Mouse (Mus musculus): ENCODE measurements at regions not wholly inside any gene's neighbourhood (a gene's known extent, or its start where the extent isn't known, plus 50 kb on each side); places are given as distances from the start of the nearest gene placed in this dataset.
"Not testable (repeated sequence)": the region's sequence is repeated elsewhere in the genome, so short reads cannot be mapped to it uniquely, and the experiment has no call there.

DNA sequence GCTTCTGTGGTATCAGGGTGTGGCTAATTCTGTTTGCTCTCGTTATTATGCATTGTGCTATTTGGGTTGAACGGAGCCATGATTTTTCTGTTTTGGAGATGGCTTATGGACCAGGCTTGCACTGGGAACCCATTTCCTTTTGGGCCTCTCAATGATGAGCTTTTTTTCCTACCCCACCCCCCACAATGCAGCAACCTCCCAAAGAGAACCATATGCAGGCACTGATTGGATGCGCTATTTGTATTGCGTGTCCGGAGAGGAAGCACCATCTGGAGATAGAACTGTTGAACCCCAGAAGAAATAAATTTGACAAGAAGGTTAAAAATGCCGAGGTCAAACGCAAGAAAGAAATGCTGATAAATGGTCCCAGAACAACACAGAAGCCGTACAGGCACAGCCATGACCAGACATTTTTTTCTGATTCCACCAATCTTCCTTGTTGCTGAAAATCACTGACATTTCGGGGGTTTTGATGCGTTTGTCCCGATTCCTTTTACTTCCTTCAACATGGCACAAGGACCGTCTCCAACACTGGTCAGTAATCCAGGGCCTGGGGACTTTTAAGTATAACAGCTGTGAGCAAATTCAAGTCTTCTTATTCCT, 85.3 kb upstream of the Cpsf6 start:
- no peak for DNase-seq (ENCODE audit: inconsistent age in 2 of 2, low spot score in 1 of 2)

DNA sequence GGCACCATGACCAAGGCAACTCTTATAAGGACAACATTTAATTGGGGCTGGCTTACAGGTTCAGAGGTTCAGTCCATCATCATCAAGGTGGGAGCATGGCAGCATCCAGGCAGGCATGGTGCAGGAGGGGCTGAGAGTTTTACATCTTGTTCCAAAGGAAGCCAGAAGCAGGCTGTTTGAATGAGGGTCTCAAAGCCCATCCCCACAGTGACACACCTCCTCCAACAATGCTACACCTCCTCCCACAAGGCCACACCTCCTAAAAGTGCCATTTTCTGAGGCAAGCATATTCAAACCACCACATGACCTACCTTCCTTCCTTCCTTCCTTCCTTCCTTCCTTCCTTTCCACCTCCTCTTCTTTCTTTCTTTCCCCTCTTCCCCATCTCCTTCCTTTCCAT, 84.5 kb upstream of the Cpsf6 start:
- not testable (repeated sequence) for DNase-seq (ENCODE audit: inconsistent age in 2 of 2, low spot score in 1 of 2)

DNA sequence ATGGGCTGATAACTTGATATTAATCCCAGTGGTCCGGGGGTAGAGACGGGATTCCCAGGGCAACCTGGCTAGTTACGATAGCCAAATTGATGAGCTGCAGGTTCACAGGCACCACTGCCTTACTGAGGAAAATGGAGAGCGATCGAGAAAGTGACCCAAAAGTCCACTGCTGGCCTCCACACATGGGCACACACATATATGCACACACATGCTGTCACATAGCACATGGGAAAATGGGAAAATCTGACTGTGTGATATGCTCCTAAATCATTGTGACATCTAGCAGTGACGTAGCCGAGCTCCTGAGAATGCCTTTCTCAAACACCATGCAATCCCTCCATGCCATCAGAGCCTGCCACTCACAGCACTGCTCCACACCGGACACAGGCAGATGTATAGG, 83.8 kb upstream of the Cpsf6 start:
- DNase-seq (ENCODE audit: inconsistent age in 2 of 2, low spot score in 1 of 2), result no peak

DNA sequence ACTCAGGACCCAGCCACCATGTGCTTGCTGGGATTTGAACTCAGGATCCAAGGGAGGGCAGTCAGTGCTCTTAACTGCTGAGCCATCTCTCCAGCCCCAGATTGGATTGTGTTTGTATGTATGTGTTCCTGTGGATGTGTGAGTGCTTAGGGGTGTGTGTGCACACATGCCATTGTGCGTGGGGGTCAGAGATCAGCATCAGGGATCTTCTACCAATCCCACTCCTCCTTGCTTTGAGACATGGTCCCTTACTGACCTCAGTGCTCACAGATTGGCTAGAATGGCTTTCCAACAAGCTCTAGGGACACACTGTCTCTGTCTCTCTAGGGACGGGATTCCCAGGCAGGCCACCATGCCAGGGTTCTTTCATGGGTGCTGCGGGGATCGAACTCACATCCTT, 83.1 kb upstream of the Cpsf6 start:
- DNase-seq (ENCODE audit: inconsistent age in 2 of 2, low spot score in 1 of 2), result no peak

DNA sequence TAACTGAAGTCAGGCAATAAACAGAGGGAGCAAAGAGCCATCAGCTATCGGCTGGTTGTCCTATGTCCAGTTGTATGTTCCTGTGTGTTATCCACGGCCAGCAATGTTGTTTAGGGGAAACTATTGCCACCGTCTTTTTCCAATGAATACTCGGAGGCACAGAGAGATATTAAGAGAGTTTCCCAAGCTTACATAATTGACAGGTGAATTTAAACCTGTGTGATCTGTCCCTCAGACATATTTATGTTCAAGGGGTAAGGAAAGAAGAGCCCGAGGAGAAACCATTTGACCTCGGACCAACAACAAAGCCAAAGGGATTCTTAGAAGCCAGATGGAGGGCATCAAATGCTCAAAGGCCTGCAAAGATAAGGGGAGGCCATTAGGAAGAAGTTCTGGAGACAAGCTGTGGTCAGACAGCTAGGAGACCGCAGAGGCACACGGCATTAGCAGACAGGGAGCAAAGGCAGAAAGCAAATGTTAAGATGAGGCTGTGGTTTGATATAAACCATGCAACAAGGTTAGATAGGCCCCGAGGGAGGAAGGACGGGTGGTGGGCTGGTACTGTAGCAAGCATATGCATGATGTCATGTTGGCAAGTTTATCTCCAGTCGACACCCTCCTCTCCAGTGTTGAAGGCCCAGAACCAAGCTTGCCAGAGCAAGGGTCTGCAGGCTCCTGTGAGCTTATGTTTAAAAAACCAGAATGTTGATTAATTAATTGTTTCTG, 82.1 kb upstream of the Cpsf6 start:
- no peak for DNase-seq (ENCODE audit: inconsistent age in 2 of 2, low spot score in 1 of 2)

DNA sequence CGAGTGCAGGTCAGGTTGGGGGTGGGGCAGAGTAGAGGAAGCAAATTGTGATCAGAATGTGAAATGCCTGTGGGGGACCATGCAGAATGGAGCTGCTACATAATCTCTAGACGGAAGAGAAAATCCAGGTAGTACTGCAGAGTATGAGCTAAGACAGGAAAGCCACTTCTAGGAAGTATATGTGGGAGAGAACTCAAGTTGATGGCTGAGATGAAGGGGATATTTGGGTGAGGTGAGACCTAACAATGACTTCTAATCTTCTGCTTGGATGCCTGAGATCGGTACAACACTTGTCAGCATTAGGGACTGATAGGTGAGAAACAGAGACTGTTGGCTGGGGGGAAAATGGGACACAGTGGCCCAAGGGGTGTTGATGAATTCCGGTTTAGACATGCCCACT, 81.4 kb upstream of the Cpsf6 start:
- no peak for DNase-seq (ENCODE audit: inconsistent age in 2 of 2, low spot score in 1 of 2)

GRCm38 (mm10) chr10:117460366-117460730, 80.5 kb upstream of the Cpsf6 start:
- no peak for DNase-seq (ENCODE audit: inconsistent age in 2 of 2, low spot score in 1 of 2)

DNA sequence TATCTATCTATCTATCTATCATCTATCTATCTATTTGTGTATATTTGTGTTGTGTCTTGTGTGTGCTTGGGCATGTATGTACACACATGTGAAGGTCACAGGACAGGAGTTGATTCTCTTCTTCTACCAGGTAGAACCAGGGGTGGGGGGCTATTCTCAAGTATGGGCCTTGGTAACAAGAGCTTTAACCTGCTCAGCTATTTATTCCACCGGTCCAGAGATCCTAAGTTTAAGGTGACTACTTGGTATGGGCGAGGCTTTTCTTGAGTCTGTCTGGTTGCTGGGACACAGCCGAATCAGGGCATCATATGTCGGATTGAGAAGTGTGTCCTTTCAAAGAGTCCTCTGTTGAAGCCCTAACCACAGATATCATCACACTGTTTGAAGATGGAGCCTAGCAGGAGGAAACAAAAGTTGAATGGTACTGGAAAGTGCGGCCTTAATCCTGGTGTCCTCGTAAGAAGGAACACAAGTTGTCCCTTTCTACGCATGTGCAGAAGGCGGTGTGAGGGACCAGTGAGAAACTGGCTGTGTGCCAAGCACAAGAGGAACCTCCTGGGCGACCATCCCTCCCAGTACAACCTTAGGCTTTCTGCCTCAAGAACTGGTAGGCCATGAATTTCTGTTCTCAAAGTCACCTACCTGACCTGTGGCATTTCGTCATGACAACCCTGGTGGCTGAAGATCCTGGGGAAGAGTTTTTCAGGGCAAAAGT, 80.0 kb upstream of the Cpsf6 start:
- DNase-seq (ENCODE audit: inconsistent age in 2 of 2, low spot score in 1 of 2), result no peak

GRCm38 (mm10) chr10:117459041-117459475, 79.2 kb upstream of the Cpsf6 start:
- no peak for DNase-seq (ENCODE audit: inconsistent age in 2 of 2, low spot score in 1 of 2)

DNA sequence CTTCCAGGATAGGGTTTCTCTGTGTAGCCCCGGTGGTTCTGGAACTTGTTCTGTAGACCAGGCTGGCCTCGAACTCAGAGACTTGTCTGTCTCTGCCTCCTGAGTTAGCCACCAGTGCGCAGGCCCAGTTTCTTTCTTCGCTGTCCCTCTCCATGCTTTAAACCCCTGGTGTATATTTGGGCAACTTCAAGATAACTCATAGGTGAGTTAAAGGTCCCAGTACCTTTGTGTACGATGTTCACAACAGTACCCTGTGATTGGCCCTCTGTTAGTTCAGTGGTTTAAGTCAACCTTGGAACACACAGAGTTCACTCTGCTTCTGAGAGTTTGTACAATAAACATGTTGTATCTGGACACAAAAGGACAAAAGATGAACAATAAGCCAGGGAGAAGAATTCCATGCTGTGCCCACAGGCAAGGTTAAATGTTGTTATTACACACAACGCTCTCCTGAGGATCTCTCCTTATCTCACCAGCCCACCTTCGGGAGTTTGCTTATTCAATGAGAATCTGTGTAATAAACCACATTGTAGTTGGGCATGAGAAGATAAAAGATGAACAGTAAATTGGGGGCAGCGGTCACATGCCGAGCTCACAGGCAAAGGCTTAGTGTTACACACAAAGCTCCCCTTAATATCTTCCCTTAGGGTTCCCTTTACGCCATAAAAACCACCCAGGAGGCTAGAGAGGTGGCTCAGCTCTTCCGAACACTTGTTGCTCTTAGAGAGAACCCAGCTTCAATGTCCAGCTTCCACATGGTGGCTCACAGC, 78.6 kb upstream of the Cpsf6 start:
- DNase-seq (ENCODE audit: inconsistent age in 2 of 2, low spot score in 1 of 2), result no peak

DNA sequence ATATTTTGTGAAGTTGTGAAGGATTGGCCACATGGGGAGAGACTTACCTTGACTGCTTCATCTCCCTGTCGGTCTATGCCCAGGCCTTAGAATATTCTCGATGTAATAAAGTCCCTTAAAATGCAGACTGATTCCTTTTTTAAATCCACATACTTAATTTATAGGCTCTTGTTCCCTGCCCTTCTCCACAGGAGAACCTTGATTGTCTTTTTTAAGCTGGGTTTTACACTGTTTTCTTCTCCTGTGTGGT, 77.8 kb upstream of the Cpsf6 start:
- no peak for DNase-seq (ENCODE audit: inconsistent age in 2 of 2, low spot score in 1 of 2)

- no peak for DNase-seq (ENCODE audit: inconsistent age in 2 of 2, low spot score in 1 of 2)
These were observed 77.3 kb upstream of the Cpsf6 start for GRCm38 (mm10) chr10:117456904-117457700.

GRCm38 (mm10) chr10:117456427-117456826, 76.6 kb upstream of the Cpsf6 start:
- peak in 1 of 2 experiments; percentile 47 for DNase-seq (ENCODE audit: inconsistent age in 2 of 2, low spot score in 1 of 2)

DNA sequence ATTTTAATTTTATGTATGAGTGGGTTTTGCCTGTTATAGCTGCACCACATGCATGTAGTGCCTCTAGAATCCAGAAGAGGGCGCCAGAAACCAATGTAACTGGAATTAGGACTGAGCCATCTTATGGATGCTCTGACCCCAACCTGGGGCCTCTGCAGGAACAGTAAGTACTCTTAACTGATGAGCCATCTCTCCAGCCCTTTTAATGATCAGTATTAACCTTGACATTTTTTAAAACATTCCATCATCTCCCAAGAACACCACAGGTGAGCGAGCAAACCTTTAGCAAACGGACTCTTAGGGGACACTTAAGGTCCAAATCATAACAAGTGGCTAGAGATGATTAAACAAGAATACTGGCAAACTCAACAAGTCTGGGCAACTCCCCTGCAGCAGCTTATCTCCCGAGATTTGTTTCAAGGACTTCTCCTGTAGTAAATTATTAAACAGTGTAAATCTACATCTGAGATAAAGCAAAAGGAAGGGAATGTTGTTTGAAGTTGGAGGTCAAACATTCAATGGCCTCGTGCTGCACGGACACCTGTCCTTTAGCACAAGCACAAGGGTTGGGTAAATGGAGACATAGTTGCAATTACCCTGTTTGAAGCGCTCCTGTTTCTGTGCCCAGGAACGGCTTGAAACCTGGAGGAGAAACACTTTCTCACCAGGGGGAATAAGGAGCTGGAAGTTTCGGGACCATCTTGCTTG, 75.9 kb upstream of the Cpsf6 start:
- DNase-seq (ENCODE audit: inconsistent age in 2 of 2, low spot score in 1 of 2), result peak; percentile 76 to 90

GRCm38 (mm10) chr10:117454711-117455591, 75.1 kb upstream of the Cpsf6 start:
- no peak for DNase-seq (ENCODE audit: inconsistent age in 2 of 2, low spot score in 1 of 2)

- DNase-seq (ENCODE audit: inconsistent age in 2 of 2, low spot score in 1 of 2), result no peak
These were observed 74.3 kb upstream of the Cpsf6 start for GRCm38 (mm10) chr10:117454171-117454500.

DNA sequence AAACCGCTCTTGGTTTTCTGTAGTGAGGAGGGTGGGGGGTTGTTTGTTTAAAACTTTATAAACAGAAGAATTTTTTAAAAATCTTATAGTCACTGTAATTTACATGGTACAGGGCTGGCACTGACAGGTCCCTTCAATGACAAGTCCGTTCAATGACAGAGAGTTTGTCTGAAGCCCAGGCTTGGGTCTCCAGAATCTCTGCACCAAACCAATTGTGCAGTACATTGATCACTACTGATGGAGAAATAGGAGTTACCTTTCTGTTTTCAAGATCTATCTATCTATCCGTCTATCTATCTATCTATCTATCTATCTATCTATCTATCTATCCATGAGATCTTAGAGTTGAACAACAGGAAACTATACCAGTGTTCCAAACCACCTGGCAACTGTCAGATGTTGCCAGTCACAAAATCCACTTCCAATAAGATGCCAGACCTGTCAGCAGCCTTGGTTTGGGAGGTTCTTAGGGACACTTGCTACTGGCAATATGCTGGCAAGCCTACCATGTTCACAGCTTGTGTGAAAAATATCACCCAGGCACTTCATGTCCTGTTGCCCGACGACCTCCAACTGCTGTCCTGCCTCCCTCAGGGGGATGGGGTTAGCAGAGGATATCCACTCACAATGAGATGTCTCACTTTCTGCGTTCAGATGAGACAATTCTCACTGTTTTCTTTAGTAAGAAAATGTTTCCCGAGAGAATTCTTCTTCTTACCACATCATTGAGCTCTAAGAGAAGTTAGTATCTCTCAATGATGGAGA, 73.8 kb upstream of the Cpsf6 start:
- no peak for DNase-seq (ENCODE audit: inconsistent age in 2 of 2, low spot score in 1 of 2)

GRCm38 (mm10) chr10:117452190-117452950, 72.6 kb upstream of the Cpsf6 start:
- peak; percentile 42 to 72 for DNase-seq (ENCODE audit: inconsistent age in 2 of 2, low spot score in 1 of 2)

Measured in adrenal gland, adult (tissue).